Mouse (Mus musculus): ENCODE data around the gene Gm45753. TPM values are rescaled to one million over a fixed set of nuclear protein-coding genes. Genes with fewer than 3 reads are reported as not detected.

Gene Gm45753
- total RNA-seq, 2 experiments from 2014 or later, result not detected

Other genes starting within 250 kb of the Gm45753 start
- not detected in 2 replicates for gene Mtnr1a, start 239.3 kb downstream of the Gm45753 start, total RNA-seq (2014; fragmentation: Nextera tagmentation)
- gene Mtnr1a, start 239.3 kb downstream of the Gm45753 start, total RNA-seq (2017), result not detected in 2 replicates
- not detected in 2 replicates for gene F11, start 46.4 kb downstream of the Gm45753 start, total RNA-seq (2014; fragmentation: Nextera tagmentation)
- not detected in 2 replicates for gene F11, start 46.4 kb downstream of the Gm45753 start, total RNA-seq (2017)
- gene Klkb1, start 13.6 kb downstream of the Gm45753 start, total RNA-seq (2014; fragmentation: Nextera tagmentation), result 0.25 TPM in 1 of 2 replicates, not detected in the other
- gene Klkb1, start 13.6 kb downstream of the Gm45753 start, total RNA-seq (2017), result not detected in 2 replicates
- 1.5 TPM in 1 of 2 replicates, not detected in the other for gene Cyp4v3, start 24.8 kb upstream of the Gm45753 start, total RNA-seq (2014; fragmentation: Nextera tagmentation)
- gene Cyp4v3, start 24.8 kb upstream of the Gm45753 start, total RNA-seq (2017), result 4.1 and 5.1 TPM in 2 replicates
- gene Fam149a, start 73.8 kb upstream of the Gm45753 start, total RNA-seq (2014; fragmentation: Nextera tagmentation), result not detected in 2 replicates
- not detected in 2 replicates for gene Fam149a, start 73.8 kb upstream of the Gm45753 start, total RNA-seq (2017)
- not detected in 2 replicates for gene Tlr3, start 102.6 kb upstream of the Gm45753 start, total RNA-seq (2014; fragmentation: Nextera tagmentation)
- 0.91 and 3.7 TPM in 2 replicates for gene Tlr3, start 102.6 kb upstream of the Gm45753 start, total RNA-seq (2017)
- 0.66 TPM in 1 of 2 replicates, not detected in the other for gene Sorbs2, start 199.3 kb upstream of the Gm45753 start, total RNA-seq (2014; fragmentation: Nextera tagmentation)
- gene Sorbs2, start 199.3 kb upstream of the Gm45753 start, total RNA-seq (2017), result not detected in 2 replicates